Mouse (Mus musculus) c-Kit-positive CD71-positive TER-119-positive erythroid progenitor cells, embryonic 14.5 days (primary cell): ENCODE measurements around the gene Klk1b3.
"Not testable (repeated sequence)": the region's sequence is repeated elsewhere in the genome, so short reads cannot be mapped to it uniquely, and the experiment has no call there.

Source experiments
- DNase-seq: peaks from one replicate; pipeline ENCODE4 v3.0.0-alpha.2; 2013; ENCODE audit warnings: low spot score

Klk1b3 gene

DNA sequence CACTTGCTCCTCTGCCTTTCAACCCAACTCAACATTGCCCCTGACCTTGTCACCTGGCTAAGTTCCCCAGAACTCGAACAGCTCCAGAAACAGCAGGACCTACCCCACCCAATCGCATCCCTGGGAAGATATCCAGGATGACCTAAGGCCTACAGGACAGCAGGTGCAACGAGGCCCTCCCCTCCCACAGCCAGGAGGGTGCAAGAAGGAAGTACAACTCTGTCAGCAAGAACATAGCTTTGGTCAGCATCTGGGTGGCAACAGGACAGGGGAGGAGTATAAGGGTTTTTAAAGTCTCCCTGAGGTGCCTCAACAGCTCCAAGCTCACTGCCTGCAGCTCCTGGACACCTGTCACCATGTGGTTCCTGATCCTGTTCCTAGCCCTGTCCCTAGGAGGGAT, at the start of gene Klk1b3:
TSS of gene Klk1b3 (plus strand) at position 301 of the 400 bp plus-strand sequence.
- no peak for DNase-seq

GRCm38 (mm10) chr7:44179299-44180045, 18.5 kb upstream of the Klk1b3 start:
- no peak for DNase-seq

GRCm38 (mm10) chr7:44186516-44186915, 11.5 kb upstream of the Klk1b3 start:
- not testable (repeated sequence) for DNase-seq

DNA sequence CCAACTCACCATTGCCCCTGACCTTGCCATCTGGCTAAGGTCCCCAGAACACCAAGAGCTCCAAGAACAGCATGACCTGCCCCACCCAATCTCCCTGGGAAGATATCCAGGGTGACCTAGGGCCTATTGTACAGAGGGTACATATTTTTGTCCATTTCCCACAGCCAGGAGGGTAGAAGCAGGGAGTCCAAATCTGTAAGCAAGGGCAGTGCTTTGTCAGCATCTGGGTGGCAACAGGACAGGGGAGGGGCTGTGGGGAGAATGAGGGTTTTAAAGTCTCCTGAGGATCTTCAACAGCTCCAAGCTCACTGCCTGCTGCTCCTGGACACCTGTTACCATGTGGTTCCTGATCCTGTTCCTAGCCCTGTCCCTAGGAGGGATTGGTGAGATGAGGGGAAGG, 10.1 kb upstream of the Klk1b3 start, which contains the start of gene Klk1b24:
TSS of gene Klk1b24 (plus strand) at position 301 of the 400 bp plus-strand sequence.
- not testable (repeated sequence) for DNase-seq

DNA sequence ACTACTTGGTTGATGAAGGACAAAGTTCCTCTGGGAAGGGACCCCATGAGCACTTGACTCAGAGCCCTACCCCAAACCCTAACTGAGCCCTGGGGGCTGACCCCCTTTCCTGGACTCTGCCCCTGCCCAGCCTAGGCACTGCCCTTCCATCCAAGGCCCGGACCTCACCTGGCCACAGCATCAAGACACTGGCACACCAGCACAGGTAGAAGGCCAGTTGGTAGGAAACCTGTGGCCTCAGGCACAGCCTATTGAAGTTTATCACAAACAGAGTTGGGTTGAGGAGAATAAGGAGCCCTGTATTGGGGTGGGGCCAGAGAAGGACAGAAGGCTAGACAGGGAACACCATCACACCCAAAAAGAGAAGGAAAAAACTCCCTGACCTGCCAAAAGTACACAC, 4.5 kb upstream of the Klk1b3 start:
- not testable (repeated sequence) for DNase-seq

- DNase-seq: not testable (repeated sequence)
Observed at GRCm38 (mm10) chr7:44207135-44207534, 9.1 kb downstream of the Klk1b3 start, which contains the start of gene Klk1b4. Gene Klk1b4, plus strand, starts transcription at chr7:44207435.

DNA sequence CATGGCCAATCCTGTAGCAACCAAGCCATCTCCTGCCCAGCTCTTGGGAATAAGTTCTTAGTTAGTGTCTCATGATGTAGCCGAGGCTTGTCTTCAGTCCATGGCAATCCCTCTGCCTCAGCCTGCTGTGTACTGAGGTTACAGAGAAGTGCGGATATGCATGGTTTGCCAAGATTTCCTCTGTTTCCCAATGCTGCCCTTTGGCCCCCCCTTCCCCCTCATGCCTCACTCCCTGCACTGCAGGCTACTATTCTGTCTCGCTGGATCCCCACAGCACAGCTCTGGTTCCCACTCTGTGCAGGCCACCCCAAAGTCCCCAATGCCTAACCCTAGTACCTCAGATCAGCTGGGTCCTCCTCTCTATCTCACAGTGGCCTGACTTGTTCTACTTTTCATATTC, 10.3 kb downstream of the Klk1b3 start:
- no peak for DNase-seq

GRCm38 (mm10) chr7:44215645-44216044, 17.7 kb downstream of the Klk1b3 start, which contains the start of gene Klk1b5:
Gene Klk1b5, plus strand, starts transcription at chr7:44215945.
- DNase-seq: no peak

GRCm38 (mm10) chr7:44221601-44222000, 23.6 kb downstream of the Klk1b3 start:
- not testable (repeated sequence) for DNase-seq

DNA sequence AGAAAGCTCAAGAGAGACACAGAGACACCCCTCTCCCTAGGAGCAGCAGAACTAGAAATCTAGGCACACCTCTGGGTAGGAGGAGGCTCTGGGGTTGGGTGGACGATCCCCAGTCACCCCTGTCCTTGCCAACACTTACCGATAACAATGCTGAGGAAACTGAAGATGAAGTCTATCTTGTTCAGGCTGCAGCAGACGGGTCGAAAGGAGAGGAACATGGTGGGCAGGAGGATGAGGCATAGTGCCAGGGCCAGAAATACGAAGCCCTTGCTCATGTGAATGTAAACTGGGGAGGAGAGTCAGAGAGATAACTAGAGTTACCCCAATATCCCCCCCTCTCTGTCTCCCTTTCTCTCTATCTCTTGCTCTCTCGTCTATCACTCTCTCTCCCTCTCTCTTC, 24.3 kb downstream of the Klk1b3 start:
- not testable (repeated sequence) for DNase-seq

DNA sequence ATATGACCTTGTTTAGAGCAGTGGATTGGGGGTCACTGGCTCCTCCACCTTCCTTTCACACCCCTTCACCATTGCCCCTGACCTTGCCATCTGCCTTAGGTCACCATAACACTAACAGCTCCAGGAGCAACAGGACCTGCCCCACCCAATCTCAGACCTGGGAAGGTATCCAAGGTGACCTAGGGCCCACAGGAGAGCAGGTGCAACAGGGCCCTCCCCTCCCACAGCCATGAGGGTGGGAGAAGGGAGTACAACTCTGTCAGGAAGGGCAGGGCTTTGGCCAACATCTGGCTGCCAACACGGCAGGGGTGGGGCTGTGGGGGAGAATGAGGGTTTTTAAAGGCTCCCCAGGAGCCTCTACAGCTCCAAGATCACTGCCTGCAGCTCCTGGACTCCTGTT, 27.1 kb downstream of the Klk1b3 start, which contains the start of gene Klk1:
TSS of gene Klk1 (plus strand) at position 285 of the 400 bp plus-strand sequence.
- no peak for DNase-seq

DNA sequence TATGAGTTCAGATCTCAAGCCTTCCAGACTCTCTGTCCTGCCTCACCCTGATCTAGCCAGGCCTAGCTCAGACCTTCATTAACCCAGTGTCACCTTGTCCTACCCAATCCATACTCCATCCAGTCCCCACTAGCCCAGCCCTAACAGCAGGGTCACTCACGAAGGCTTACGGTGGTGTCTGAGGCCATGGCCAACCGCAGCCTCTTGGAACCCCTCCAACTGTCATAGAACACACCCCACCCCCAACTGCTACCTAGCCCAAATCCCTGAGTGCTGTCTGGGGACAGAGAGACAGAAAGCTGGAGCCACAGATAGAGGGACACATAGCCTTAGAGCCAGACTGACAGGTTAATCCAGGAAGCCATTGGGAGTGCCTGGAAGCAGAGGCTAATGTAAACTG, 37.9 kb downstream of the Klk1b3 start, which contains the start of gene Gm36864:
TSS of gene Gm36864 (plus strand) at position 269 of the 400 bp plus-strand sequence.
- no peak for DNase-seq

DNA sequence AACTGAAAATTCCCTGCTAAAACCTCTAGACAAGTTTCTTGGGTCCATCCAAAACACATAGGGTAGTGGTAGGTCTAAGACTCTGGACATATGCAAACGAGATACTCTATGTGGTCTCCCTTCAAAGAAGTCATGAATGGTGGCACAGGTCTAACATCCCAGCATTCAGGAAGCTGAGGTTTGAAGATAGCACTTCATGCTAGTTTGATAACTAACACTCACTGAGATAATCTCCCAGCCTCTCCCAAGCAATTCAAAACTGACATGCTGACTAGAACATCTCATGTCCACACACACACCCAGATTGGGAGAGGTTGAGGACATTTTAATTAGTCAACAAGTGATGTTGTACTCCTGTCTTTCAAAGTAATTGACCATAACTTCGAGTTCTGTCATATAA, 41.9 kb downstream of the Klk1b3 start:
- DNase-seq: no peak

GRCm38 (mm10) chr7:44240712-44241111, 42.7 kb downstream of the Klk1b3 start:
- DNase-seq: no peak

DNA sequence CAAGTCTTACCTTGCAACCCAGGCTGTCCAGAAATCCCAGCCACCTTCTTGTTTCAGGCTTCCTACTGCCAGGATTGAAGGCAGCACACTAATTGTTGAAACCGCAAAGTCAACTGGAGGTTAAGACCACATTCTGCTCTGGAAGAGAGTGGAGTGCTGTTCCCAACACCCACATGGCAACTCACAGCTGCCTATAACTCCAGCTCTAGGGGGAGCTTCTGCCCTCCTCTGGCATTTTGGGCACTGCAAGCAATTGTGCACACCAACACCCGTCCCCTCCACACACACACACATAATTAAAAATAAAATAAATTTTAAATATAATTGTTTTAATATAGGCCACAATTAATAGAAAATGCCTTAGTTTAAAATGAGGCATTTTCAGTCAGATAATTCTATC, 43.2 kb downstream of the Klk1b3 start:
- no peak for DNase-seq

DNA sequence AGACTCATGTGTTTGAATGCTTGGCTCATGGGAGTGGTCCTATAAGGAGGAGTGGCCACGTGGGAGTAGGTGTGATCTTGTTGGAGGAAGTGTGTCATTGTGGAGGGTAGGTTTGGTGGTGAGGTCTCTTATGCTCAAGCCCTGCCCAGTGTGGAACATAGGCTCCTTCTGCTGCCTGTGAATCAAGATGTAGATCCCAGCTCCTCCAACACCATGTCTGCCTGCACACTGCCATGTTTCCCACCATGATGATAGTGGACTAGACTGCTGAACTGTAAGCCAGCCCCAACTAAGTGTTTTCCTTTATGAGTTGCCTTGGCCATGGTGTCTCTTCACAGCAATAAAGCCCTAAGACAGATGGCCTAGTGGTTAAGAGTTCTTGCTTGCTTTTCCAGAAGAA, 46.1 kb downstream of the Klk1b3 start:
- DNase-seq: no peak

GRCm38 (mm10) chr7:44246055-44246983, 48.3 kb downstream of the Klk1b3 start, which contains the start of the genes 1700028J19Rik and 2410002F23Rik:
Gene 1700028J19Rik, minus strand, starts transcription at chr7:44246695.
Gene 2410002F23Rik, plus strand, starts transcription at chr7:44246722.
- DNase-seq: peak; percentile 84

DNA sequence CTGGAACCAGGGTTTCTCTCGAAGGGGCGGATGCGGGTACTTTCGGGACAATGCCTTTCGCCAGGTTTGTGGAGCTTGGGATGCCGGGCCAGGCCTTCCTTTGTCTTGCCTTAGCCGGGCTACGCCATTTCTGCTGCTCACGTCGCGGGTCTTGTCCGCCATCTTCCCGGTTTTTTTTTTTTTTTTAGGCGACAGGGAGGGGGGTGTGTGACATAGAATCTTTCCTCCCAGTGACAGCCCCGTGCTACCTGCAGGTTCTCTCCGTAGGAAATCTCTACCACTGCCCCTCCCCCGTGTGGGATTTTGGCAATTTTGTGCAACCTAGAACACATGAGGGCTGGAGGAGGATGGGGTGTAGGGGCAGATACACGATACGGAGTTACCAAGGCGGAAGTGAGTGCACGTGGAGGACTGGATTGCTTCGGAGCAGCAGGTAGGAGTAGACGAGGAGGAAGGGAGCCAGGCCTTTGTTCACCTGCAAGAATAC, 49.0 kb downstream of the Klk1b3 start:
- peak; percentile 57 for DNase-seq

DNA sequence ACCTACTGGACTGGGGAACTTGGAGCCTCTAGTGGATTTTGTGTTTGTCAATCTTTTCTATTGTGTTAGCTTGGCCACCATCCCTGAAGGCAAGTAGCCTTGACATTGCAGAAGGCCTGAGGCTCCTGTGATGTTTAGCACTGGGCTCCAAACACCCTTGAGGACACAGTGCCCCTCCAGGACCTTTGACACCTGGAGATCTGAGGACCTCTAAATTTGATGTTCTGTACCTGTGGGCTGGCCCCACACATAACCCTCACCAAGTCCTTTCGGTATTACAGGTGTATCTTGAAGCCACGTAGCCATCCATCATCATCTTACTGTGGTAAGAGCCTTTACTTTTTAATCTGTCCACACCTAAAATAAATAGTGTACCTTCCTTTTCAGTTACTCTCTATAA, 50.0 kb downstream of the Klk1b3 start:
- no peak for DNase-seq

DNA sequence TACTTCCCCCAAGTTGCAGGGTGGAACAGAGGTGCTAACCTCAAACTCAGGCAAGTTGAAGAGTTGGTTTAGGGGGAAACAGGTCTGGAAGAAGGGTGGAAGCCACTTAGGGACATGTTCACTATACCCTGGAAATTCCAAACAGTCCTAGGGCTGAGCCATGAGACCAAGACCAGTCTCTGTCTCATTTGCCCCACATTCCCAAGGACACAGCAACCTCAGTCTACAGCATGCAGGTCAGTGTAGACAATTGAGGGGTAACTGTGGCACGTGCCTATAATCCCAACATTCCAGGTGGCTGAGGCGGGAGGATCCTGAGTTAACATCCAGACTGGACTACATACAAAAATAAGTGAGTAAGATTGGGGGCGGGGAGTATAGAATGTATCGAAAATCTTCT, 51.3 kb downstream of the Klk1b3 start:
- no peak for DNase-seq

DNA sequence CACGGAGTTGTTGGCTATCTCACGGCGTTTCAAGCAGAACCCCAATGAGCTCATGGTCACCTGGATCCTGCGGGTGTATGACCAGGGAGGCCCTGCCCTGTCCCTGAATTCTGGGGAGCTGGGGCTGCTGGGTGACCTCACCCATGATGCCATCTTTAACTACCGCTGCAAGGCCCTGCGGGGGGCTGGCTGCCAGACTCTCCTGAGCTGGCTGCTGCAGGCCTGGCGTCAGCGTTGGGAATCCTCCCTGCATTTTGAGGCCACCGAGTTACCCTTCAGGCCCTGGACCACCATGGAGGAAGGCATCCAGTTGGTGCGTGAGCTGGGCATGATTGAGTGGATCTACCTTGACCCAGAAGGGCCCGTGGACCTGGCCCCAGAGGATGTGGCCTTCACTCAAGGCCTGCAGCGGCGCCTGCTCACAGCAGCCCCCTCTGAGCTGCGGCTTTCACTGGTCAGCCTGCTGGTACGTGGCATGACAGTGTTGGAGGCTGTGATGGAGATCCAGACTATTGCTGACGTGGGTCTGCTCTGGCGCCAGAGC, 52.8 kb downstream of the Klk1b3 start:
- DNase-seq: not testable (repeated sequence)
